8 mouse cellular contexts compared by ENCODE assay signal in genomic region chr9:103363088-103363487, GRCm38 (mm10). TPM values are rescaled to one million over a fixed set of nuclear protein-coding genes. Genes with fewer than 3 reads are reported as not detected.
DNase-seq lines count a peak whose midpoint lies in the region; ATAC-seq and TF ChIP-seq lines count a peak whose summit lies in the region.

No protein-coding gene starts in this region.

- no peak for TF ChIP-seq POLR2A in limb, embryonic 14.5 days (IDR thresholded peaks at IDR 0.05; ENCODE audit: borderline replicate concordance, extremely low read depth, insufficient read depth, insufficient read length)

- no peak overlapping the region for H3K9ac ChIP-seq in lung, postnatal 0 days (replicated peaks; ENCODE audit: low read depth)
- peak overlapping the region; percentile 87; the same call in 1 of the 2 replicates for H3K9ac ChIP-seq in forebrain, embryonic 14.5 days (ENCODE audit: low read length)
- H3K9ac ChIP-seq in limb, embryonic 14.5 days (ENCODE audit: low read depth, low read length, severe bottlenecking) = 0 out of 2 replicates have a peak overlapping the region, but pooled peaks have one; percentile 94
- H3K9ac ChIP-seq in stomach, embryonic 15.5 days = no peak overlapping the region

- H3K36me3 ChIP-seq in lung, postnatal 0 days (ENCODE audit: insufficient read depth, low read length) = peaks cover 5% of the 10 kb centered on the region; the same call in 1 of the 2 replicates
- peaks cover 32% of the 10 kb centered on the region for H3K36me3 ChIP-seq in forebrain, embryonic 14.5 days (ENCODE audit: control insufficient read depth, insufficient read depth, low read length)
- H3K36me3 ChIP-seq in limb, embryonic 14.5 days (ENCODE audit: control insufficient read depth, insufficient read depth, low read length) = peaks cover 48% of the 10 kb centered on the region
- H3K36me3 ChIP-seq in stomach, embryonic 15.5 days = peaks cover 17% of the 10 kb centered on the region

- peak overlapping the region; percentile 71; the same call in 1 of the 2 replicates for H3K4me2 ChIP-seq in lung, postnatal 0 days (replicated peaks; ENCODE audit: low read depth, low read length)
- peak overlapping the region; percentile 89 for H3K4me2 ChIP-seq in forebrain, embryonic 14.5 days (ENCODE audit: low read length)
- H3K4me2 ChIP-seq in limb, embryonic 14.5 days (replicated peaks; ENCODE audit: low read depth, low read length, severe bottlenecking) = peak overlapping the region; percentile 78
- H3K4me2 ChIP-seq in stomach, embryonic 15.5 days = peak overlapping the region; percentile 76

- no peak overlapping the region for H3K27ac ChIP-seq in lung, postnatal 0 days (ENCODE audit: low read length)
- H3K27ac ChIP-seq in forebrain, embryonic 14.5 days (ENCODE audit: low read depth, low read length) = no peak overlapping the region
- H3K27ac ChIP-seq in limb, embryonic 14.5 days (replicated peaks; ENCODE audit: low read depth, low read length) = no peak overlapping the region
- no peak overlapping the region for H3K27ac ChIP-seq in stomach, embryonic 15.5 days

- TF ChIP-seq EP300 in lung, postnatal 0 days (IDR thresholded peaks at IDR 0.05) = no peak

- no peaks in the 10 kb centered on the region for H3K27me3 ChIP-seq in lung, postnatal 0 days (replicated peaks; ENCODE audit: insufficient read depth, low read length)
- H3K27me3 ChIP-seq in forebrain, embryonic 14.5 days (replicated peaks; ENCODE audit: control insufficient read depth, insufficient read depth, low read length) = no peaks in the 10 kb centered on the region
- no peaks in the 10 kb centered on the region for H3K27me3 ChIP-seq in limb, embryonic 14.5 days (ENCODE audit: control insufficient read depth, insufficient read depth, low read length)
- no peaks in the 10 kb centered on the region for H3K27me3 ChIP-seq in stomach, embryonic 15.5 days (replicated peaks)

- no peak overlapping the region for H3K4me3 ChIP-seq in lung, postnatal 0 days (ENCODE audit: low read depth, low read length)
- H3K4me3 ChIP-seq in forebrain, embryonic 14.5 days (ENCODE audit: low read depth, low read length) = peak overlapping the region; percentile 83; the same call in 1 of the 2 replicates
- peak overlapping the region; percentile 95 for H3K4me3 ChIP-seq in limb, embryonic 14.5 days (replicated peaks; ENCODE audit: low read length)
- H3K4me3 ChIP-seq in stomach, embryonic 15.5 days (replicated peaks) = peak overlapping the region; percentile 80

- H3K9me3 ChIP-seq in lung, postnatal 0 days (ENCODE audit: low read length) = no peaks in the 10 kb centered on the region
- no peaks in the 10 kb centered on the region for H3K9me3 ChIP-seq in forebrain, embryonic 14.5 days (replicated peaks; ENCODE audit: control insufficient read depth, low read length)
- no peaks in the 10 kb centered on the region for H3K9me3 ChIP-seq in limb, embryonic 14.5 days (ENCODE audit: control insufficient read depth, low read length)
- no peaks in the 10 kb centered on the region for H3K9me3 ChIP-seq in stomach, embryonic 15.5 days

- TF ChIP-seq CTCF in lung, postnatal 0 days (IDR thresholded peaks at IDR 0.05) = no peak

- no peak for ATAC-seq in lung, postnatal 0 days
- ATAC-seq in forebrain, embryonic 14.5 days = no peak
- ATAC-seq in limb, embryonic 14.5 days (ENCODE audit: low FRiP score, low read depth) = no peak
- ATAC-seq in stomach, embryonic 15.5 days (ENCODE audit: insufficient read depth, low FRiP score, low read depth) = no peak

- H3K4me1 ChIP-seq in lung, postnatal 0 days (ENCODE audit: insufficient read depth, low read depth, low read length) = peaks cover 6% of the 10 kb centered on the region; the same call in 1 of the 2 replicates
- peaks cover 12% of the 10 kb centered on the region for H3K4me1 ChIP-seq in forebrain, embryonic 14.5 days (ENCODE audit: control insufficient read depth, insufficient read depth, low read length)
- H3K4me1 ChIP-seq in limb, embryonic 14.5 days (ENCODE audit: control insufficient read depth, insufficient read depth, low read length) = peaks cover 16% of the 10 kb centered on the region
- peaks cover 7% of the 10 kb centered on the region for H3K4me1 ChIP-seq in stomach, embryonic 15.5 days

- 43% methylated on average over 6 of the region's 6 CpGs for WGBS in lung, postnatal 0 days
- WGBS in forebrain, embryonic 14.5 days = 63% methylated on average over 6 of the region's 6 CpGs
- 53% methylated on average over 6 of the region's 6 CpGs for WGBS in limb, embryonic 14.5 days
- 54% methylated on average over 6 of the region's 6 CpGs for WGBS in stomach, embryonic 15.5 days

- DNase-seq in lung, postnatal 0 days (ENCODE audit: low spot score) = no peak
- DNase-seq in lung, postnatal 10 days = no peak
- DNase-seq in forebrain, embryonic 14.5 days (ENCODE audit: low spot score) = no peak
- DNase-seq in limb, embryonic 14.5 days (ENCODE audit: low spot score) = no peak
- no peak for DNase-seq in urinary bladder, postnatal 10 days (ENCODE audit: low spot score)
- no peak for DNase-seq in right cerebral cortex, postnatal 25 days
- no peak for DNase-seq in frontal cortex, postnatal 10 days (ENCODE audit: low spot score in 2 of 2)

RNA-seq across cellular contexts. Expression of gene Cdv3, which starts 2.6 kb away (rescaled TPM):
- 60.2 and 63.9 TPM in 2 replicates for polyA plus RNA-seq in lung, postnatal 0 days (2015; fragmentation: Nextera tagmentation; extraction: Ambion mirVana)
- 74.2 and 76.3 TPM in 2 replicates for polyA plus RNA-seq in forebrain, embryonic 14.5 days (2014; fragmentation: Nextera tagmentation; extraction: Ambion mirVana)
- 80.7 and 83.7 TPM in 2 replicates for polyA plus RNA-seq in limb, embryonic 14.5 days (2012; rRNA removed)
- 89.0 and 90.2 TPM in 2 replicates for polyA plus RNA-seq in limb, embryonic 14.5 days (2014; fragmentation: Nextera tagmentation; extraction: Ambion mirVana)
- 90.6 and 98.6 TPM in 2 replicates for polyA plus RNA-seq in stomach, embryonic 15.5 days (2015; fragmentation: Nextera tagmentation; extraction: Ambion mirVana)

RNA-seq across cellular contexts. Expression of gene Topbp1, which starts 58.1 kb away (rescaled TPM):
- polyA plus RNA-seq in lung, postnatal 0 days (2015; fragmentation: Nextera tagmentation; extraction: Ambion mirVana) = 14.9 and 15.7 TPM in 2 replicates
- polyA plus RNA-seq in forebrain, embryonic 14.5 days (2014; fragmentation: Nextera tagmentation; extraction: Ambion mirVana) = 31.2 and 31.4 TPM in 2 replicates
- polyA plus RNA-seq in limb, embryonic 14.5 days (2012; rRNA removed) = 62.9 and 72.0 TPM in 2 replicates
- polyA plus RNA-seq in limb, embryonic 14.5 days (2014; fragmentation: Nextera tagmentation; extraction: Ambion mirVana) = 60.9 and 63.2 TPM in 2 replicates
- 55.9 and 62.2 TPM in 2 replicates for polyA plus RNA-seq in stomach, embryonic 15.5 days (2015; fragmentation: Nextera tagmentation; extraction: Ambion mirVana)

RNA-seq across cellular contexts. Expression of gene 1300017J02Rik, which starts 58.2 kb away (rescaled TPM):
- 1.4 and 2.0 TPM in 2 replicates for polyA plus RNA-seq in lung, postnatal 0 days (2015; fragmentation: Nextera tagmentation; extraction: Ambion mirVana)
- polyA plus RNA-seq in forebrain, embryonic 14.5 days (2014; fragmentation: Nextera tagmentation; extraction: Ambion mirVana) = 0.29 and 0.93 TPM in 2 replicates
- polyA plus RNA-seq in limb, embryonic 14.5 days (2012; rRNA removed) = 0.79 and 1.1 TPM in 2 replicates
- polyA plus RNA-seq in limb, embryonic 14.5 days (2014; fragmentation: Nextera tagmentation; extraction: Ambion mirVana) = 0.28 and 0.58 TPM in 2 replicates
- 3.2 and 6.6 TPM in 2 replicates for polyA plus RNA-seq in stomach, embryonic 15.5 days (2015; fragmentation: Nextera tagmentation; extraction: Ambion mirVana)

Comparison
In these comparisons a context has a peak if more than half of its experiments do, and no peak if none do; other contexts are left out.
1. H3K9ac ChIP-seq: peak in forebrain, embryonic 14.5 days (single experiment) and limb, embryonic 14.5 days (single experiment); none in lung, postnatal 0 days (single experiment) and stomach, embryonic 15.5 days (single experiment).
2. Peak in every context shown above with its lines, with median percentiles within 50 percentile points of each other: H3K4me2 ChIP-seq.